Mouse (Mus musculus) ovary, adult 18-20 months (tissue): ENCODE results near the gene Lrfn1.

Source experiments
- DNase-seq: peaks from one replicate; pipeline ENCODE4 v3.0.0; 2022; ENCODE audit warnings: low spot score, mixed read lengths

Gene Lrfn1

GRCm38 (mm10) chr7:28511441-28511840, 59.7 kb downstream of the Lrfn1 start:
- no peak for DNase-seq
